Mouse (Mus musculus): ENCODE results near the gene Trmt2b. TPM values are rescaled to one million over a fixed set of nuclear protein-coding genes. Genes with fewer than 3 reads are reported as not detected.
A peak's percentile ranks its signal among the peaks of the same experiment; 100 is the strongest.

Trmt2b gene
- polyA plus RNA-seq, 1 experiment, result 20.1 TPM

- Histone ChIP-seq H3K27ac (ENCODE audit: insufficient read depth, low read depth, low read length) (peak overlapping the region; percentile 97; the same call in 1 of the 2 replicates), H3K4me3 (ENCODE audit: insufficient read depth, low read depth, low read length) (peak overlapping the region; percentile 37; the same call in 1 of the 2 replicates)
- 8% methylated on average over 6 of the region's 6 CpGs for WGBS
Measured at GRCm38 (mm10) chrX:134275715-134276114, 1.1 kb downstream of the Trmt2b start.

GRCm38 (mm10) chrX:134262129-134262528 lies 14.7 kb downstream of the Trmt2b start:
- H3K27me3 ChIP-seq (replicated peaks; ENCODE audit: control insufficient read depth, insufficient read depth, low read length), result no peaks in the 10 kb centered on the region
- H3K36me3 ChIP-seq (ENCODE audit: control insufficient read depth, insufficient read depth, low read length), result no peaks in the 10 kb centered on the region; the same call in none of the 2 replicates
- TF ChIP-seq CTCF (conservative IDR thresholded peaks at IDR 0.05; ENCODE audit: insufficient read depth, insufficient read length, low read depth, low read length), result no peak
- TF ChIP-seq POLR2A (IDR thresholded peaks at IDR 0.05; ENCODE audit: low read depth, low read length), result no peak
- no peak overlapping the region for H3K27ac ChIP-seq (ENCODE audit: insufficient read depth, low read depth, low read length)
- no peak for DNase-seq
- WGBS, result 81% methylated on average over 11 of the region's 11 CpGs
- no peaks in the 10 kb centered on the region for H3K4me1 ChIP-seq (ENCODE audit: control insufficient read depth, insufficient read depth, low read length)
- H3K4me3 ChIP-seq (ENCODE audit: insufficient read depth, low read depth, low read length), result no peak overlapping the region

More at GRCm38 (mm10) chrX:134275715-134276114, 1.1 kb downstream of the Trmt2b start:
- no peaks in the 10 kb centered on the region for H3K36me3 ChIP-seq (ENCODE audit: control insufficient read depth, insufficient read depth, low read length)
- peak; percentile 50 for DNase-seq
- no peaks in the 10 kb centered on the region; the same call in 1 of the 2 replicates for H3K4me1 ChIP-seq (ENCODE audit: control insufficient read depth, insufficient read depth, low read length)
- no peaks in the 10 kb centered on the region for H3K27me3 ChIP-seq (replicated peaks; ENCODE audit: control insufficient read depth, insufficient read depth, low read length)
- TF ChIP-seq CTCF (conservative IDR thresholded peaks at IDR 0.05; ENCODE audit: insufficient read depth, insufficient read length, low read depth, low read length), result no peak

GRCm38 (mm10) chrX:134261191-134261590 lies 15.6 kb downstream of the Trmt2b start:
- Histone ChIP-seq H3K4me1 (ENCODE audit: control insufficient read depth, insufficient read depth, low read length) (no peaks in the 10 kb centered on the region), H3K36me3 (ENCODE audit: control insufficient read depth, insufficient read depth, low read length) (no peaks in the 10 kb centered on the region; the same call in none of the 2 replicates), H3K4me3 (ENCODE audit: insufficient read depth, low read depth, low read length) (no peak overlapping the region), H3K27ac (ENCODE audit: insufficient read depth, low read depth, low read length) (no peak overlapping the region), H3K27me3 (replicated peaks; ENCODE audit: control insufficient read depth, insufficient read depth, low read length) (no peaks in the 10 kb centered on the region)
- TF ChIP-seq POLR2A (IDR thresholded peaks at IDR 0.05; ENCODE audit: low read depth, low read length) (no peak), CTCF (conservative IDR thresholded peaks at IDR 0.05; ENCODE audit: insufficient read depth, insufficient read length, low read depth, low read length) (no peak)
- WGBS, result 71% methylated on average over 5 of the region's 5 CpGs
- DNase-seq, result no peak

GRCm38 (mm10) chrX:134248202-134248601 lies 28.6 kb downstream of the Trmt2b start:
- H3K4me1 ChIP-seq (ENCODE audit: control insufficient read depth, insufficient read depth, low read length), result no peaks in the 10 kb centered on the region
- no peak for TF ChIP-seq CTCF (conservative IDR thresholded peaks at IDR 0.05; ENCODE audit: insufficient read depth, insufficient read length, low read depth, low read length)
- TF ChIP-seq POLR2A (IDR thresholded peaks at IDR 0.05; ENCODE audit: low read depth, low read length), result no peak
- no peaks in the 10 kb centered on the region for H3K27me3 ChIP-seq (replicated peaks; ENCODE audit: control insufficient read depth, insufficient read depth, low read length)
- no peak overlapping the region for H3K27ac ChIP-seq (ENCODE audit: insufficient read depth, low read depth, low read length)
- WGBS, result 12% methylated on average over 2 of the region's 2 CpGs
- peak; percentile 7 for DNase-seq
- H3K36me3 ChIP-seq (ENCODE audit: control insufficient read depth, insufficient read depth, low read length), result no peaks in the 10 kb centered on the region
- no peak overlapping the region for H3K4me3 ChIP-seq (ENCODE audit: insufficient read depth, low read depth, low read length)

- no peaks in the 10 kb centered on the region for H3K4me1 ChIP-seq (ENCODE audit: control insufficient read depth, insufficient read depth, low read length)
- no peak overlapping the region for H3K27ac ChIP-seq (ENCODE audit: insufficient read depth, low read depth, low read length)
- no peak for DNase-seq
- H3K4me3 ChIP-seq (ENCODE audit: insufficient read depth, low read depth, low read length), result no peak overlapping the region
- no peaks in the 10 kb centered on the region for H3K27me3 ChIP-seq (replicated peaks; ENCODE audit: control insufficient read depth, insufficient read depth, low read length)
- no peak for TF ChIP-seq CTCF (conservative IDR thresholded peaks at IDR 0.05; ENCODE audit: insufficient read depth, insufficient read length, low read depth, low read length)
- TF ChIP-seq POLR2A (IDR thresholded peaks at IDR 0.05; ENCODE audit: low read depth, low read length), result no peak
- H3K36me3 ChIP-seq (ENCODE audit: control insufficient read depth, insufficient read depth, low read length), result no peaks in the 10 kb centered on the region; the same call in 1 of the 2 replicates
- WGBS, result 87% methylated on average over 10 of the region's 10 CpGs
Measured at GRCm38 (mm10) chrX:134245946-134246345, 30.8 kb downstream of the Trmt2b start.

GRCm38 (mm10) chrX:134238266-134238665 lies 38.5 kb downstream of the Trmt2b start:
- DNase-seq, result no peak
- no peak overlapping the region for H3K27ac ChIP-seq (ENCODE audit: insufficient read depth, low read depth, low read length)
- no peaks in the 10 kb centered on the region; the same call in 1 of the 2 replicates for H3K36me3 ChIP-seq (ENCODE audit: control insufficient read depth, insufficient read depth, low read length)
- H3K27me3 ChIP-seq (replicated peaks; ENCODE audit: control insufficient read depth, insufficient read depth, low read length), result no peaks in the 10 kb centered on the region
- no peak overlapping the region for H3K4me3 ChIP-seq (ENCODE audit: insufficient read depth, low read depth, low read length)
- no peaks in the 10 kb centered on the region for H3K4me1 ChIP-seq (ENCODE audit: control insufficient read depth, insufficient read depth, low read length)
- WGBS, result 93% methylated on average over 10 of the region's 10 CpGs
- TF ChIP-seq POLR2A (IDR thresholded peaks at IDR 0.05; ENCODE audit: low read depth, low read length) (no peak), CTCF (conservative IDR thresholded peaks at IDR 0.05; ENCODE audit: insufficient read depth, insufficient read length, low read depth, low read length) (no peak)

- H3K27me3 ChIP-seq (replicated peaks; ENCODE audit: control insufficient read depth, insufficient read depth, low read length), result no peaks in the 10 kb centered on the region
- DNase-seq, result no peak
- H3K27ac ChIP-seq (ENCODE audit: insufficient read depth, low read depth, low read length), result no peak overlapping the region
- no peak overlapping the region for H3K4me3 ChIP-seq (ENCODE audit: insufficient read depth, low read depth, low read length)
- TF ChIP-seq POLR2A (IDR thresholded peaks at IDR 0.05; ENCODE audit: low read depth, low read length) (no peak), CTCF (conservative IDR thresholded peaks at IDR 0.05; ENCODE audit: insufficient read depth, insufficient read length, low read depth, low read length) (no peak)
- H3K36me3 ChIP-seq (ENCODE audit: control insufficient read depth, insufficient read depth, low read length), result no peaks in the 10 kb centered on the region
- H3K4me1 ChIP-seq (ENCODE audit: control insufficient read depth, insufficient read depth, low read length), result no peaks in the 10 kb centered on the region
- 100% methylated on average over 1 of the region's 1 CpGs for WGBS
Measured at GRCm38 (mm10) chrX:134233048-134233447, 43.7 kb downstream of the Trmt2b start.

All from kidney, adult 2 months (tissue).